Mouse (Mus musculus) lung, embryonic 16.5 days (tissue): ENCODE measurements at regions not wholly inside any gene's neighbourhood (a gene's known extent, or its start where the extent isn't known, plus 50 kb on each side); places are given as distances from the start of the nearest gene placed in this dataset.

ENCODE experiments used
- ATAC-seq: fragments of 200-750 bp; cut with Nextera tagmentation; 2 replicates; pipeline ENCODE4 v1.8.0; 2017; ENCODE audit warnings: low read depth, mild to moderate bottlenecking, moderate library complexity
- H3K27ac ChIP-seq: fragments of 300-500 bp; sonication (generic); 2 replicates; pipeline ENCODE4 v1.5.1; 2014; ENCODE audit warnings: mild to moderate bottlenecking, control low read depth, low read length
- H3K27me3 ChIP-seq: fragments of 300-500 bp; sonication (generic); 2 replicates; pipeline ENCODE4 v1.6.1; 2014; ENCODE audit warnings: low read depth, low read length, mixed read lengths; ENCODE audit not compliant: control insufficient read depth, insufficient read depth
- H3K36me3 ChIP-seq: fragments of 300-500 bp; sonication (generic); 2 replicates; pipeline ENCODE4 v1.6.1; 2014; ENCODE audit warnings: low read length; ENCODE audit not compliant: control insufficient read depth, insufficient read depth
- H3K4me1 ChIP-seq: fragments of 300-500 bp; sonication (generic); replicated peaks from 2 replicates; pipeline ENCODE4 v1.6.1; 2014; ENCODE audit warnings: low read length, mixed read lengths; ENCODE audit not compliant: control insufficient read depth, insufficient read depth
- H3K4me2 ChIP-seq: fragments of 300-500 bp; sonication (generic); 2 replicates; pipeline ENCODE4 v1.6.1; 2014; ENCODE audit warnings: low read depth, low read length, control low read depth
- H3K4me3 ChIP-seq: fragments of 300-500 bp; sonication (generic); 2 replicates; pipeline ENCODE4 v1.5.1; 2014; ENCODE audit warnings: mild to moderate bottlenecking, low read length, control low read depth
- H3K9ac ChIP-seq: fragments of 300-500 bp; sonication (generic); 2 replicates; pipeline ENCODE4 v1.6.1; 2014; ENCODE audit warnings: low read length, control low read depth
- H3K9me3 ChIP-seq: fragments of 300-500 bp; sonication (generic); 2 replicates; pipeline ENCODE4 v1.6.1; 2016; ENCODE audit warnings: low read length; ENCODE audit not compliant: control insufficient read depth
- WGBS: fragments of 180-500 bp; shearing (Covaris S2); extraction: QIAGEN DNeasy Blood & Tissue Kit; methylation state at CpG from one replicate; pipeline ENCODE4 v1.1.7; 2014; 5-methylcytosine and 5-hydroxymethylcytosine counted together

- no peak overlapping the region for H3K9ac ChIP-seq
- no peak overlapping the region for H3K4me3 ChIP-seq
- no peaks in the 10 kb centered on the region for H3K27me3 ChIP-seq
- WGBS: 70% methylated on average over 4 of the region's 4 CpGs
- H3K4me2 ChIP-seq: no peak overlapping the region
- no peaks in the 10 kb centered on the region for H3K4me1 ChIP-seq
- no peaks in the 10 kb centered on the region for H3K9me3 ChIP-seq
- ATAC-seq: no peak
- no peaks in the 10 kb centered on the region for H3K36me3 ChIP-seq
- H3K27ac ChIP-seq: no peak overlapping the region
These were observed 83.1 kb downstream of the Thbs2 start for GRCm38 (mm10) chr17:14610791-14611522.

GRCm38 (mm10) chr17:14608845-14609244 is 85.2 kb downstream of the Thbs2 start:
- Histone ChIP-seq H3K4me3 (no peak overlapping the region), H3K9ac (no peak overlapping the region), H3K27me3 (no peaks in the 10 kb centered on the region), H3K9me3 (no peaks in the 10 kb centered on the region), H3K27ac (no peak overlapping the region), H3K4me2 (no peak overlapping the region), H3K36me3 (no peaks in the 10 kb centered on the region), H3K4me1 (no peaks in the 10 kb centered on the region)
- ATAC-seq: no peak
- WGBS: 80% methylated on average over 4 of the region's 4 CpGs

DNA sequence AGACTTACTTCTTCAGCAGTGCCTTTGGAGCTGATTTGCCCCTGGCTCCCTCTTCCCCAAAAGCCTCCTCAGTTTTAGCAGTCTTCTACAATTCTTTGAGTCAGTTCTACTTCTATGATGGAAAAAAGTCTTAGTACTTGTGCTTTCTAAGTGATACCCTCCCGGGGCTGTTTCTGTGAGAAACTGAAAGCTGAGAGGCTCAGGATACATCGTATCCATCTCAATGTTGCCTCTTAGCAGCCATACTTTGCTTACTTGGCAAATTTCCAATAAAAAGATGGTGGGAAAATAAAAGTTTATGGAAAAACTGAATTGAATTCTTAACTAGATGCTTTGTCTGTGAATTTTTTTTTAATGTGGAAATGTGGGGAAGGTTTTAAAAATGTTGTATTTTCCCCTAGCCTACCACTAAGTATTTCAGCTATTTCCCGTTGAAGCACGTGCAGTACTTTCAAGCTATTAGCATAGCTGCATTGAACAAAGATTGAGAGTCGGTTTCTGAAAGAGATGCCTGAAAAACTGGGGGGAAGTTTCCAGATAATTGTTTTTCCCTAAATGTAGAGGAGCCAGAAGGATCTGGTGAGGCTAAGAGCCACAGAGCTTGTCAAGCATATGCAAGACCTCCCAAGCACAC is 87.6 kb downstream of the Thbs2 start:
- Histone ChIP-seq H3K4me1 (no peaks in the 10 kb centered on the region), H3K36me3 (no peaks in the 10 kb centered on the region), H3K9ac (no peak overlapping the region), H3K9me3 (no peaks in the 10 kb centered on the region), H3K4me2 (no peak overlapping the region), H3K4me3 (no peak overlapping the region), H3K27ac (no peak overlapping the region), H3K27me3 (no peaks in the 10 kb centered on the region)
- WGBS: 73% methylated on average over 5 of the region's 5 CpGs
- no peak for ATAC-seq

GRCm38 (mm10) chr17:14599681-14600080 is 94.4 kb downstream of the Thbs2 start:
- H3K9me3 ChIP-seq: no peaks in the 10 kb centered on the region
- no peaks in the 10 kb centered on the region for H3K4me1 ChIP-seq
- H3K4me3 ChIP-seq: no peak overlapping the region
- no peaks in the 10 kb centered on the region for H3K36me3 ChIP-seq
- ATAC-seq: no peak
- H3K9ac ChIP-seq: no peak overlapping the region
- H3K27ac ChIP-seq: no peak overlapping the region
- 61% methylated on average over 10 of the region's 10 CpGs for WGBS
- H3K27me3 ChIP-seq: no peaks in the 10 kb centered on the region
- H3K4me2 ChIP-seq: no peak overlapping the region

DNA sequence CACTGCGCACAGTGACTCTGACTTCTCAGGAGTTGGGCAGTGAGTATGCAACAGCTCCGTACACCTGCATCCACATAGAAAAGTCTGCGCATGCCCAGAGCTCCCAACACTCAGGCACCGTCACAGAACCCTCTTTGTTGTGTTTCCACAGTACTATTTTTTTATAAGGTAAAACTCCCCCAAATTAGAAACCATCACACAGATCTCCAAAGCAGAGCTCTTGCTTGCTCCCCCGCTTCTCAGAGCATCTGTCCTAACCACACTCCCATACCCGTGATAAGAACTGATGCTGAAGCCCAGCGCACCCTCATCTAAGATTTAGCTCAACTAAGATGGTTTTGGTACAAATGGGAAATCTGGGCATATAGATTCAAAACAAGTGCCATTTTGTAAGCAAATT is 97.6 kb downstream of the Thbs2 start:
- Histone ChIP-seq H3K27ac (no peak overlapping the region), H3K9ac (no peak overlapping the region), H3K4me3 (no peak overlapping the region), H3K4me1 (no peaks in the 10 kb centered on the region), H3K36me3 (no peaks in the 10 kb centered on the region), H3K9me3 (no peaks in the 10 kb centered on the region), H3K4me2 (no peak overlapping the region), H3K27me3 (no peaks in the 10 kb centered on the region)
- WGBS: 76% methylated on average over 7 of the region's 7 CpGs
- no peak for ATAC-seq

GRCm38 (mm10) chr17:14595525-14595924 is 98.5 kb downstream of the Thbs2 start:
- Histone ChIP-seq H3K4me3 (no peak overlapping the region), H3K4me2 (no peak overlapping the region), H3K9ac (no peak overlapping the region), H3K36me3 (no peaks in the 10 kb centered on the region), H3K9me3 (no peaks in the 10 kb centered on the region), H3K27me3 (no peaks in the 10 kb centered on the region), H3K4me1 (no peaks in the 10 kb centered on the region), H3K27ac (no peak overlapping the region)
- ATAC-seq: no peak
- 59% methylated on average over 7 of the region's 7 CpGs for WGBS

- Histone ChIP-seq H3K36me3 (no peaks in the 10 kb centered on the region), H3K4me1 (no peaks in the 10 kb centered on the region), H3K9ac (no peak overlapping the region), H3K9me3 (no peaks in the 10 kb centered on the region), H3K4me2 (no peak overlapping the region), H3K27me3 (no peaks in the 10 kb centered on the region), H3K4me3 (no peak overlapping the region), H3K27ac (no peak overlapping the region)
- ATAC-seq: no peak
- WGBS: 73% methylated on average over 12 of the region's 12 CpGs
These were observed 105.8 kb downstream of the Thbs2 start for GRCm38 (mm10) chr17:14588086-14588817.

- H3K4me3 ChIP-seq: no peak overlapping the region
- H3K27me3 ChIP-seq: no peaks in the 10 kb centered on the region
- H3K4me2 ChIP-seq: no peak overlapping the region
- H3K27ac ChIP-seq: no peak overlapping the region
- 68% methylated on average over 3 of the region's 3 CpGs for WGBS
- H3K4me1 ChIP-seq: no peaks in the 10 kb centered on the region
- H3K36me3 ChIP-seq: no peaks in the 10 kb centered on the region
- ATAC-seq: no peak
- no peak overlapping the region for H3K9ac ChIP-seq
- H3K9me3 ChIP-seq: no peaks in the 10 kb centered on the region
These were observed 114.4 kb downstream of the Thbs2 start for GRCm38 (mm10) chr17:14579671-14580070.

GRCm38 (mm10) chr17:14578721-14579120 is 115.3 kb downstream of the Thbs2 start:
- ATAC-seq: no peak
- Histone ChIP-seq H3K27me3 (no peaks in the 10 kb centered on the region), H3K4me1 (no peaks in the 10 kb centered on the region), H3K4me3 (no peak overlapping the region), H3K36me3 (no peaks in the 10 kb centered on the region), H3K4me2 (no peak overlapping the region), H3K27ac (no peak overlapping the region), H3K9ac (no peak overlapping the region), H3K9me3 (no peaks in the 10 kb centered on the region)
- WGBS: 69% methylated on average over 1 of the region's 1 CpGs
